Mouse (Mus musculus) megakaryocyte-erythroid progenitor cell, adult 5 weeks (primary cell): ENCODE results near the gene Stat3. TPM values are rescaled to one million over a fixed set of nuclear protein-coding genes. Genes with fewer than 3 reads are reported as not detected.

ENCODE experiments used
- polyA plus RNA-seq: library from polyadenylated mRNA; stranded (reverse); fragments of >175 nt; gene quantifications from 2 replicates; pipeline ENCODE4 v1.2.3, GENCODE M21; 2012

The Stat3 gene
- 55.6 and 64.4 TPM in 2 replicates for polyA plus RNA-seq

DNA sequence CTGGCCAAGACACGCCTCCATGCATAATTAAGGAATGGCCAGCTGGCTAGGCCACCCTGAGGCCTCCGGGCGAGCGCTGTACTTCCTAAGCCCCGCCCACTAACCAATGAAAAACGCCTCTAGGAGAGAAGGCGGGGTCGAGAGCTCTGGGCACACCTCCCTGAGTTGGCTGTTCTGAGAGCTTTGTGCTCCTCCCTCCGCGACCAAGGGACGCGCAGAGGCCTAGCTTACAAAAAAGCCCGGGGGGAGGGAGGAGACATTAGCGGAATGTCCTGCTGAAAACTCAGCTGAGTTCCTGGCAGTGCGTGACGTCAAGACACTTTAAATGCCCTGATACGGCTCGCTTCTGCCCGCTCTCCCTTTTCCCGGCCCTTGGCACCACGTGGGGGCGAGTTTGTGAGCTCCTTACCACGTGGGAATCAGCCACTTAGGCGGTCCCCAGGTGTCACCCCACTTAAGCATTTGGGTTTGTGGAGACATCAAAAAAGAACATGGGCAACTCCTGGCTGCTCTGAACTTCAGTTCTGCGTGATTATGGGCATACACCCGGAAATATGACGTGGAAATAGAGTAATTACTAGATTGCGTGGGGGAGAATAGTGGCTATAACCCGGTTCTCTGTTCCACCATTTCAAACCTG, at the start of gene Stat3:
Gene Stat3, minus strand, starts transcription at position 29 of the 640 bp plus-strand sequence.

DNA sequence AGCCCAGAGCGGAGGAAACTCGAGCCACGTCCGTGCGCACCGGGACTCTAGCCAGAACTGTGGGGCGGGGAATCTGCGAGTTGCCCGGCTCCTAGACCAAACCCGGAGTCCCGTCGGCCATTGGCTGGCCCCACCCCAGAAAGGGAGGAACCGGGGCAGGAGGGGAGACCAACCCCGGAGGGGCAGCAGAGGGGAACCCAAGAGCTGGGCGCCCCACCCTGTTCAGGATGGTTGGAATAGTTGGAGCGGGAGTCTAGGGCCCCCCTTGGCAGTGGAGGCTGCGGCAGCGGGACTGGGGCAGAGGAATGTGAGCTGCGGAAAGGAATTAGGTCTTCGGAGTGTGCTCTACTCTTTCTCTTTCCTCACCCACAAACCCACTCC, 31.2 kb upstream of the Stat3 start, which contains the start of gene Cavin1:
Gene Cavin1, minus strand, starts transcription at position 331 of the 381 bp plus-strand sequence.

DNA sequence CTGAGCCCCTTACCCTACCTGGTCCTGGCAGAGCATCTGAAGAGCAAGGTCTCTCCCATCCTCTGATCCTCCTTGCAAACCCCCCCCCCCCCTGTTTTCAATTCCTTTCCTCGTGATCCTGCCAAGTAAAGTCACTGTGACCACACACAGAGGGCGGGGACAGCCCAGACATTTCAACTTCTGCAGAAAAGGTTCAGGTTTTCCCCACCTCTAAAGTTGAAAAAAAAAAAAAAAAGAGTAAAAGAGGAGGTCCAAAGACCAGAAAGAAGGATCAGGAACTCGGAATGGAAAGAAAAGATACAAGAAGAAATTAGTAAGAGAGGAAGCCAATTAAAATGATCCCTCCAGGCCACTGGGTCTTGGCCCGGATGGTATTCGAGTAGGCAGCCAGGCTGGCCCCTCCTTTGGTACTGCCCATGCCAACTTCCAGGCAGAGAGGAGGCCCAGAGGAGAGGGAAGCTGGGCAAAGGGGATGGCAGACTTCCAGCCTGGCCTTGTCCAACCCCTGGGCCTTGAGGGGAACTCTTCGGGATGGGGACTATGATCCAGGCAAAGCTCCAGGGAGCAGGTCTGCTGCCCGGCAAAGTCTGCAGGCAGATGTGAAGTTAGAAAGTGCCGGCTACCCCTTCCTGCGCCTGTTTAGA, 80.3 kb downstream of the Stat3 start, which contains the start of gene Stat5a:
Gene Stat5a, plus strand, starts transcription at position 417 of the 644 bp plus-strand sequence.

DNA sequence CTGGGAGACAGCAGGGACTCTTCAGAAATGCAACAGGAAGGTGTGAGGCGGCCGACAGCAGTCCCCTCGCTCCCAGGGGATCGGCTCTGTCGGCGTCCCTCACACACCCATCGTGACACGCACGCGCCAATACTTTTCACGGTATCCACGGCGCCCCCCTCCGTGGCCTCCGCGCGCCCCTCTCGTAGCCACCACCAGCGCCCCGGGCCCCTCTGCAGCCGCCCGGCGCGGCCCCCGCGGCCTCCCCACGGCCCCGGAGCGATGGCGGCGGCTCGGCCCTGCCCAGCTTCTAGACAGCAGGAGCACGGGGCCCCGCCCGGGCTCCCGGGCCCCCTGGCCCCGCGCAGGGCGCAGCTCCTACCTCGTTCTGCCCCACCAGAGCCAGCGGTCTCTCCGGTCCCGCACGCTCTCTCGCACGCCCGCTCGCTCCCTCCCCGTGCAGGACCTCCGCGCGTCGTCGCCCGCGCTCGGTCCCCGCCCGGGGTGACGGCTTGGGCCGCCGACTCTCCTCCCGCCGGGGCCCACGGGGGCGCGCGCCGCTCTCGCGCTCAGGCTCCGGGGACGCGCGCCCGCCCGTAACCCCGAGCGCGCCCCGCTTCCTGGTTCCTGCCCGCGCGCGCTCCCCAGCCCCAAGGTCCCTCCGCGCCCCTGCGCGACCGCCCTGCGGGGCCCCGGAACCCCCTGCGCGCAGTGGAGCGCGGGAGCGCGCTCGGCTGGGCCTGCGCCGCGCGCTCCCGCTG, 89.1 kb downstream of the Stat3 start, which contains the start of gene Stat5b:
Gene Stat5b, minus strand, starts transcription at position 687 of the 740 bp plus-strand sequence.

Other genes starting within 250 kb of the Stat3 start
- gene Zfp385c, start 247.1 kb downstream of the Stat3 start, polyA plus RNA-seq, result 0.09 and 0.63 TPM in 2 replicates
- 23.4 and 27.6 TPM in 2 replicates for gene Dhx58, start 235.3 kb downstream of the Stat3 start, polyA plus RNA-seq
- gene Kat2a, start 227.1 kb downstream of the Stat3 start, polyA plus RNA-seq, result 100 and 108 TPM in 2 replicates
- 0.49 and 0.84 TPM in 2 replicates for gene Hspb9, start 225.7 kb downstream of the Stat3 start, polyA plus RNA-seq
- gene Rab5c, start 201.3 kb downstream of the Stat3 start, polyA plus RNA-seq, result 278 and 303 TPM in 2 replicates
- gene Kcnh4, start 179.6 kb downstream of the Stat3 start, polyA plus RNA-seq, result 0.32 and 0.34 TPM in 2 replicates
- gene Hcrt, start 176.6 kb downstream of the Stat3 start, polyA plus RNA-seq, result 0.17 TPM in 1 of 2 replicates, not detected in the other
- 5.0 and 5.4 TPM in 2 replicates for gene Ghdc, start 168.6 kb downstream of the Stat3 start, polyA plus RNA-seq
- gene Stat5b, start 88.8 kb downstream of the Stat3 start, polyA plus RNA-seq, result 36.7 and 47.9 TPM in 2 replicates
- 36.0 and 46.8 TPM in 2 replicates for gene Stat5a, start 80.2 kb downstream of the Stat3 start, polyA plus RNA-seq
- gene Cavin1, start 31.3 kb upstream of the Stat3 start, polyA plus RNA-seq, result 11.1 and 19.8 TPM in 2 replicates
- 14.5 and 15.3 TPM in 2 replicates for gene Atp6v0a1, start 69.9 kb upstream of the Stat3 start, polyA plus RNA-seq
- 10.9 and 18.8 TPM in 2 replicates for gene Naglu, start 130.5 kb upstream of the Stat3 start, polyA plus RNA-seq
- 14.7 and 25.8 TPM in 2 replicates for gene Hsd17b1, start 138.9 kb upstream of the Stat3 start, polyA plus RNA-seq
- gene Coasy, start 143.0 kb upstream of the Stat3 start, polyA plus RNA-seq, result 28.1 and 33.5 TPM in 2 replicates
- 25.5 and 26.1 TPM in 2 replicates for gene Mlx, start 147.7 kb upstream of the Stat3 start, polyA plus RNA-seq
- gene Psmc3ip, start 155.9 kb upstream of the Stat3 start, polyA plus RNA-seq, result 31.9 and 37.0 TPM in 2 replicates
- gene Retreg3, start 180.4 kb upstream of the Stat3 start, polyA plus RNA-seq, result 10.3 and 11.6 TPM in 2 replicates
- 65.7 and 69.7 TPM in 2 replicates for gene Tubg1, start 180.4 kb upstream of the Stat3 start, polyA plus RNA-seq
- 0.12 TPM in 1 of 2 replicates, not detected in the other for gene Tubg2, start 216.4 kb upstream of the Stat3 start, polyA plus RNA-seq
- 1.3 and 1.7 TPM in 2 replicates for gene Cntnap1, start 231.0 kb upstream of the Stat3 start, polyA plus RNA-seq
- 1.7 and 2.8 TPM in 2 replicates for gene Plekhh3, start 231.8 kb upstream of the Stat3 start, polyA plus RNA-seq
- 0.12 and 0.25 TPM in 2 replicates for gene Ccr10, start 235.9 kb upstream of the Stat3 start, polyA plus RNA-seq